Mouse (Mus musculus): Measurements from ENCODE around the gene Gpx1.
"Not testable (repeated sequence)": the region's sequence is repeated elsewhere in the genome, so short reads cannot be mapped to it uniquely, and the experiment has no call there.

Gene Gpx1

DNA sequence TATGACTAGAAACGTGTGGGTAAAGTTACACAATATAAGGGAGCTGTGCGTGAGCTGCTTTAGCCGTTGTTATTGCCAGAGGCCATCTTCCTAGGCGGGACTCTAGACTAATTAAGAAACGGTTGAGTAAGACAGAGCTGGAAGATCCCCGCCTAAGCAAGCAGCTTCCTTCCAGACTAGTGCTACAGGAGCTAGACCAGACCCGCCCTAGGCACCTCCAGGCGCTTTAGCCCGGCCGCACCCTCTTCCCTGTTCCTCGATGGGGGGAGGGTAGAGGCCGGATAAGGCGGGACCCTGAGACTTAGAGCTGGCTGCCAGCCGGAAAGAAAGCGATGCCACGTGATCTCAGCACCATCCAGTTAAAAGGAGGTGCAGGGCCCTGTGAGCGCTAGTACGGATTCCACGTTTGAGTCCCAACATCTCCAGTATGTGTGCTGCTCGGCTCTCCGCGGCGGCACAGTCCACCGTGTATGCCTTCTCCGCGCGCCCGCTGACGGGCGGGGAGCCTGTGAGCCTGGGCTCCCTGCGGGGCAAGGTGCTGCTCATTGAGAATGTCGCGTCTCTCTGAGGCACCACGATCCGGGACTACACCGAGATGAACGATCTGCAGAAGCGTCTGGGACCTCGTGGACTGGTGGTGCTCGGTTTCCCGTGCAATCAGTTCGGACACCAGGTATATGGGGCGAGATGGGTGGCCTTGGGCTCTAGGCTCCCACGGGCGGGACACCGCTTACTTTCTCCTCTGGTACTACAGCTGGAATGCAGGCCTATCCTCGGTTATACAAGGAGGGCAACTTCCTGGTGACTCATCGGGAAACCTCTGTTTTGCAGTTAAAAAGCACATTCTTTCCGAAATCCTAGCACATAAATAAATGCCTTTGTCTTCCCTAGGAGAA lies at the start of gene Gpx1:
Gpx1 (plus strand) TSS at position 18 of the 896 bp plus-strand sequence.
- DNase-seq (ENCODE audit: low read depth), result peak; percentile 98

DNA sequence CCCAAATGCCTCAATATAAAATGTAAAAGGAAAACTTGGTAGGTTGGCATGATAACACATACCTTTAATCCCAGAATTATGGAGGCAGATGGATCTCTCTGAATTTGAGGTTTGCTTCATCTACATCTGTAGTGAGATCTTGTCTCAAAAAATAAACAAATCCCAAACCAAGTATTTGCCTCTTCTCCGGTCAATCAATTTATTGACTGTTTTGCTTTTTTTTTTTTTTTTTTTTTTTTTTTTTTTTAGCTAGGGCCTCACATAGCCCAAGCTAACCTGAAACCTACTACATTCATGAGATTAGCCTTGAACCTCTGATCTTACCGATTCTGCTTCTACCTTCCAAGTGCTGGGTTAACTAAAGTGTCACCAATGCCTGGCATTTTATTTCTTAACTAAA lies 49.4 kb upstream of the Gpx1 start:
- no peak for DNase-seq (ENCODE audit: low read depth)

DNA sequence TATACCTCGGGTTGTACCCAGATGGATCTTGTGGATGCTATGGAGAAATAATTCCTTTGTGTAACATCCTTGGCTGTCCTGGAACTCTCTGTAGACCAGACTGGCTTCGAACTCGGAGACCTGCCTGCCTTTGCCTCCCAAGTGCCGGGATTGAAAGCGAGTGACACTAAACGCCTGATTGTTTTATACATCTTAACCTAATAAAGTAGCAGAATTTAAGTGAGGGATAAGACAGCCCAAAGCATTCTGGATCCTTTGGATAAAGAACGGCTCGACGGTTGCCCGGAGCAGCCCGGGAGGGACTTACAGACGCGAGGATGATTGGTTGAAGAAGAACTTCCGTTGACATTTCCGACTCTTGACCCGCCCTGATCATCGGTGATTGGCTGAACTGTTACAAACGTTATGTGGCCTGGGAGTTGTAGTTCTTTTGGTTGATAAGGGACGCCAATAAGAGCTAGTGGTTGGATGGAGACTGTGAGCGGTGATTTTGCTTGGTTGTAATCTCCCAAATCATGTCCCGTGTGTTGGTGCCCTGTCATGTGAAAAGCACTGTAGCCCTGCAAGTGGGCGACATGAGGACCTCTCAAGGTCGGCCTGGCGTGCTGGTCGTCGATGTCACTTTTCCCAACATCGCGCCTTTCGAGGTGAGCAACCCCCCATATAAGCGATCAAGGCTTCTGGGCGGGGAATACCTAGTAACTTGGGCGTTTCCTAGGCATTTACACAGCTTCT lies 48.5 kb upstream of the Gpx1 start, which contains the start of gene Nicn1:
Nicn1 (plus strand) TSS at position 414 of the 735 bp plus-strand sequence.
- DNase-seq (ENCODE audit: low read depth), result peak; percentile 96

DNA sequence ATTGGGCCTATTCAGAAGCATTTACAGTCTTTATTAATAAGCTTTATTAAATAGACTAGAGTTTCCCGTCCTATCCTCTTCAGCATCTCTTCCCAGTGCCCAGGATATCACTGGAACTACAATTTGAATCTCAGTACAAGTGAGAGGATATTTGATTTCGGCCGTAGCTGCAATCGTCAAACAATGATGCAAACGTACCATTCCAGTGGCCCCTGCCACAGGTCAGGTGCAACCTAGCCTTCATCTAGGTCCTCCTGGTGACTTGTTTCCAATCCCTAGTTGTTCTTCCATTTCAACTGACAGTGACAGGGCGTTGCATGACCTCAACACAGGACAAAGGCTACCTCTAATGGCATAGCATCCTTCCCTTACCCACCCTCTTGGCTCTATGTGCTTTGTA lies 47.9 kb upstream of the Gpx1 start:
- DNase-seq (ENCODE audit: low read depth), result no peak

DNA sequence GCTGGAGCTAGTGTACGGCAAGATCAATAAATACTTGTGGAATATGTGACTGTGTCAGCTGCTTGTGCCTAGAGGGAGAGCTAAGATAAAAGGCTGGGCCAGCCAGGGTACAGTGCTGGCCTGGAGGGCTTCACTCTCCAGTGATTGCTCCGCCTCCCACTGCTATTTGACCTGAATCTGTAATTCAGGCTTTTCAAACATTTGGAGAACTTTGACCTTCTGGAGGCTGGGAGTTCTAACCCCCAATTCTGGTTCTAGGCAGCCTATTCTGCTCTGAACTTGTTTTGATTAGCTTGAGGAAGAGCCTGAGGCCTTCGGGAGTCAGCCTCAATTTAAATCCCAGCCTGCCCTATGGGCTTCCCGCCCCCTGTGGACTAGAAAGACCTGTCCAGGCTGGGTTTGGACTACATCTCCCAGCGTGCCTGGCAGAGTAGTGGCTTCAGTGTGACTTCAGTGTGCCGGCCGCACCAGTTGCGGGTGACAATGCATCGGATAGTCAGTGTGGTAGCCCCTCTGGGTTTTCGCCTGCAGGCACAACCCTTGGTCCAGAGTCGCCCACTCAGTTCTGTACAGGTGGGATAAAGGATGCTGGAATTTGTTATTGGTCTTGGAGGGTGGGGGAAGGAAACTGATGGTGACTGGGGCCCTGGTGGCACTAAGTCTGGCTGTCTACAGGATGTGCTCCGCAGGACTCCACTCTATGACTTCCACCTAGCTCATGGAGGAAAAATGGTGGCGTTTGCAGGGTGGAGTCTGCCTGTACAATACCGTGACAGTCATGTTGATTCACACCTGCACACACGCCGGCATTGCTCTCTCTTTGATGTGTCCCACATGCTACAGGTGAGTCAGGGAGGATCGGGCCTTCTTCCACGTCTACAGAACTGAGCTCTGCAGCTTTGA lies 42.0 kb upstream of the Gpx1 start, which contains the start of gene Amt:
Amt (plus strand) TSS at position 401 of the 903 bp plus-strand sequence.
- no peak for DNase-seq (ENCODE audit: low read depth)

DNA sequence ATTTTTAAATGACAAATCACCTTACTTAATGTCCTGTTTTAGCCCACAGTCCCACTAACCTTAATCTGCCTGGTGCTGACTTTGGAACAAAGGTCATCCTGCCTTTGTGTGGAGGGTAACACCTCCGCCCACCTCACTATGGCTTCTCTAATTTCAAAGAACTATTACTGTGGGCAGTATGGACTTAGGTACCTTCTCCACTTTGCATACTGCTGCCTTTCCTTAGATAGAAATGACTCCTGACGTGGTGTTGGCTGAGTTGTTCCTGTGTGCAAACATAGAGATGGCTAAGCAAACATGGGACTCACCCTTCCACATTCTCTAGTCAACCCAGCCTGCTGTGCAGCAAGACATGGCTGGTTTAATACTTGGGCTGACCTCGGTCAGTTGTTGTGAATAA lies 36.9 kb upstream of the Gpx1 start:
- no peak for DNase-seq (ENCODE audit: low read depth)

DNA sequence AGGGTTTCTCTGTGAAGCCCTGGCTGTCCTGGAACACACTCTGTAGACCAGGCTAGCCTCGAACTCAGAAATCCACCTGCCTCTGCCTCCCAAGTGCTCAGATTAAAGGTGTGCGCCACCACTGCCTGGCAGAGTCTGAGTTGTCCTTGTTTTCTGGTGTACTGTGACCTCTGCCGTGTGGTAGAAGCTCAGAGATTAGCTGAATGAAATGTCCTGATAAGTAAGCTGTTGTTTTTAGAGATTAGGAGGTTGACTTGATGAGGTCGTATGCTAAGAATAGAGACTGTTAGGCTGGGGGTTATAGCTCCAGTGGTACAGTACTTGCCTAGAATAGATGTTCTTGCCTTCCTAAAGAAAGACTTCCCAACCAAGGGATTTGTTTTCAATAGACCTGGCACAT lies 34.0 kb upstream of the Gpx1 start:
- no peak for DNase-seq (ENCODE audit: low read depth)

DNA sequence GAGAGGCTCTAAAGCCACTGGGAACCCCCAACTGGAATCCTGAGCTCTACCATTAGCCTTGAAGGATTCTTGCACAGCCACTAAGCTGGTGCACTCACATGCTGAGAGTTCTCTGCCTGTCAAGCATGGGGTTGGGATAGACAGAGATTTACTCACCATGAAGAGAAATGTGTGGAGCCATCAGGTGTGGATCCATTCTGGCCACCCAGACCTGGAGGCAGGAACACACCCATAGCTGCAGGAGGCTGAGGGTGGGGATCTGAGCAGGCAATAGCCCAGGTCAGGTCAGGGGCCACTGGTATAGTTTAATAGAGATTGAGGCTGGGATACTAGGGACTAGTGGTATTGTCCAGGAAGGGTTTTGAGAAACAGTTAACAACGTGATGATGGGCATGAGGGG lies 33.5 kb upstream of the Gpx1 start:
- no peak for DNase-seq (ENCODE audit: low read depth)

DNA sequence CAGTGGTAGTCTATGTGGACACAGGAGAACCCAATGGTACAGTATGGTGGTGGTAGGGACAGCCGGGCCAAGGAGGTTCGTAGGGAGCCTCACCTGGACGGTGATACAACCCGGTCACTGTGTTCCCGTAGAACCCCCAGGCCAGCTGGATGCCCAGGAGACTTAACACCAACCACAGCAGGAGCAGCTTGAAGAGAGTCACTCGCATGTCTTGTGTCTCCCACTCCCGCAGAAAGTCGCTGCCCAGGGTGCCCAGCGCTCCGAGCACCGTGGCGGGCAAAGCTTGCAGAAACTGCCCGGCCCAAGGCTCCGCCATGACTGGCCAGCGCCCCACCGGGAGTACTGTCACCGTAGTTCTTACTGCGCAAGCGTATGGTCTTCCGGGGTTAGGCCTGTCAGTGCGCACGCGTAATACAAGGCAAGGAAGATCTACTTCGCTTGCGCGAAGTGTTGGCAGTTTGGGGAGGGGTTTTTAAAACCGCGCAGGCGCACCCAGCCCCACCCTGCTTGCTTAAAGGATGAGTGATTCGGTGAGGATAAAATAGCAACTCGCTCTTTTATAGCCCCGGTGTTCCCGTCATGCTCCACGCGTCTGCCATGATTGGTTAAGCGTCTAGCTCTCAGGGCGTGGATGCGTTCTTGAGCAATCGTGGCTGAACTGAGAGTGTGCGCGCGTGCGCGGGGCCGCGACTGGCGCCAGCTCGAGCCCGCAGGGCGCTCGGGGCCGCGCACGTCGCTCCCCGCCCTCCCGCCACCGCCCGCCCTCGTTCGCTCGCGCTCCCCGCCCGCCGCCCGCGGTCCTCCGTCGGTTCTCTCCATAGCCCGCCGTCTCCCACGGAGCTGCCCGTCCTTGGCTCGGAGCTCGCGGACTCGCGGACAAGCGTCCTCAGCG lies 32.8 kb upstream of the Gpx1 start, which contains the start of the genes Rhoa and Tcta:
Rhoa (plus strand) TSS at position 501 of the 892 bp plus-strand sequence.
Tcta (minus strand) TSS at position 532 of the 892 bp plus-strand sequence.
- peak; percentile 99 for DNase-seq (ENCODE audit: low read depth)

DNA sequence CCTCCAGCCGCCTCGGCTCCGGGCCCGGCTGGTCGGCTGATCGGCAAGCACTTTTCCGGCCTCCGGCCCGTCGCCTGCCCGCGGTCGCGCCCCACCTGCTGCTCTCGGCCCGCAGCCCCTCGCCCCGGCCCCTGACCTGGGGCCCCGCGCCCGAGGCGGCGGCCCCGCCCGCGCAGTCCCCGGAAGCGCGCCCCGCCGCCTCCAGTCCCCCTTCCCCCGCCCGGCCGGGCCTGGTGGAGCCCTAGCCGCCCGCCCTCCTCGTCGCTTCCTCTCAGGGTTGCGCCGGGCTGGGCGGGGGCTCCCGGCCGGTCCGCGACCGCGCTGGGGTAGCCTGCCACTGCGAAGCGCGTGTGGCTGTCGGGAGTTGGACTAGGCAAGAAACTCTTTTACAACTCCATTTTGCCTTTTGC lies 32.1 kb upstream of the Gpx1 start:
- peak; percentile 69 for DNase-seq (ENCODE audit: low read depth)

DNA sequence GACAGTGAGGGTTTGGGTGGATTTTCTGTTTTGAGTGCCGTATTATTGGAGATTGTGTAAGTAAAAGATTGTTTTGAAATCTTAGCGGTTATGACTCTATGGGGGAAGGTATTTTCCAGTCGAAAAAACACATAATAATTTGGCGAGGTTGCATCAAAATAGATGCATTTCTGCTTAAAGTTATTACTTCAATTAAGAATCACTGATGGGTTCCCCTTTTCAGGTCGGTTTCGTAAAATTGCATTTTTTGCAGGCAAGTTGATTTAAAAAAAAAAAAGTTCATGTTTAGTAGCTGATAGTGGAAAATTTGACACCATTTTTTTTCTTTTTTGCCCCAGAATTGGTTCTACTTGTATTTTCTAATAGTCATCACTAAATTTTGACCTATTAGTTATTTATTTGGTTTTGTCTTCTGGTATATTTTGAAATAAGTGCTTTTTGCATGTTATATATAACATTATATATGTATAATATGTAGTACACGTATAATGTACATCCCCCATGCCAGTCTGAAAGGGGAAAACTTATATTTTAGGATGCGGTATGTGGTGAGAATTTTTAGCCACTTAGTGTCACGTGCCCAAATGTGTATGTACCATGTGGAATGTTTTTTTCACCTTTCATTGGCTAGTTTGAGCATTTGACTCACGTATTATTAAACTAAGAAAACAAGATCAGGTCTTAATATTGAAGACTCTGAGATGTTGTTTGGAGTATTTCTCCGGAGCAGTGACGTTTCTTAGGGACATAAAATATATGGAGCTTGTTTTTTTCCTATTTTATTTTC lies 31.5 kb upstream of the Gpx1 start:
- no peak for DNase-seq (ENCODE audit: low read depth)

DNA sequence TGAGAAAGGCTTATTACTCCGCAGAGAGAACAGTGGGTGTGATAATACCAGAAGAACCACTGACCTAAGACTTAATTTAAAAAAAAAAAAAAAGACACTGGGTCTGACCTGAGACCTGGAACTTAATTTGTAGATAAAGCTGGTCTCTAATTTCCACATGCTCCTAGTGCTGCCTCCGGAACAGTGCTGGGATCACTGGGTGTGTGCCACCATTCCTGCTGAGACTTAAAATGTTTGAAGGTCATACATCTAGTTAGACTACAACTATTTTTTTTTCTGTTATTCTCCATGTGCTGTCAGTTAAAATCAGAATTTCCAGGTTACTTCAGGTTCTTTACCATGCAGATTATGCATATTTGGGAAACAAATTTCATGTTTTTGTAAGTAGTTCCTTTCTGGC lies 30.6 kb upstream of the Gpx1 start:
- DNase-seq (ENCODE audit: low read depth), result no peak

DNA sequence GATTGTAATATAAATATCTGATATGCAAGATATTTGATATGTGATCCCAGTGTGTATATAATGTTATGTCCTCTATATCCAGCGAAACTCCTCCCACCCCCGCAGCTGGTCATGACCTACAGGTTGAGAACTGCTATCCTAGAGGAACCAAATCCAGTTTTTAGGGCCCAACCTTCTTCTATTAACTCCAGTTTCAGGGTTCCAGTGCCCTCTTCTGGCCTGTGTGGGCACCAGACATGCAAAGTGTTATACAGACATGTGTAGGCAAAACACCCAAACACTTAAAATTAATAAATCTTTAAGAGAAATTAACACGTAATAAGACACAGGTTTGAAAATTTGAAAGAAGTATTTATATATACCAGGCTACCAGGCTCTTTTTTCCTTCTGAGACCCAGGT lies 21.1 kb upstream of the Gpx1 start:
- DNase-seq (ENCODE audit: low read depth), result no peak

DNA sequence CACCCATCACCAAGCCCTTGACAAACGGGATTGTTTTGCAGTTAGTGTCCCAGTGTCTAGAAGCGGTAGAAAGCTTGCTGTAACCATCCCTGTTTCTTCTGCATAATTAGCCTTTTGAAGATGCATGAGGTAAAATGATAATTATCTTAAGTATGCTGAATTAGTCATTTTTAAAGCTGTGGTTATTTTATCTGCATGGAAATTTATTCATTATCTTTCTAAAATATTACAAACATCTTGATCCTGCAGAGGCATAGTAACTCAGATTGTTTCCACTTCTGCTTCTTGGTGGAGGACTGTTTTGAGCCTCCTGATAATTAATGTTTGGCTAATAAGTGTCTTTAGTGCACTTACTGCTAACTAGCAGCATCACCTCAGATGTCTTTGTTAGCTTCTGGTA lies 20.2 kb upstream of the Gpx1 start:
- DNase-seq (ENCODE audit: low read depth), result no peak

DNA sequence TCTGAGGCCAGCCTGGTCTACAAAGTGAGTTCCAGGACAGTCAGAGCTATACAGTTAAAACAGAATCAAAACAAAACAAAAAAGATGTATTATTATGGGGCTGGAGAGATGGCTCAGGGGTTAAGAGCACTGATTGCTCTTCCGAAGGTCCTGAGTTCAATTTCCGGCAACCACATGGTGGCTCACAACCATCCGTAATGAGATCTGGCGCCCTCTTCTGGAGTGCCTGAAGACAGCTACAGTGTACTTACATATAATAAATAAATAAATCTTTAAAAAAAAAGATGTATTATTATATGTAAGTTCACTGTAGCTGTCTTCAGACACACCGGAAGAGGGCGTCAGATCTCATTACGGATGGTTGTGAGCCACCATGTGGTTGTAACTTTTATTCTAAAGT lies 16.6 kb upstream of the Gpx1 start:
- DNase-seq (ENCODE audit: low read depth), result not testable (repeated sequence)

DNA sequence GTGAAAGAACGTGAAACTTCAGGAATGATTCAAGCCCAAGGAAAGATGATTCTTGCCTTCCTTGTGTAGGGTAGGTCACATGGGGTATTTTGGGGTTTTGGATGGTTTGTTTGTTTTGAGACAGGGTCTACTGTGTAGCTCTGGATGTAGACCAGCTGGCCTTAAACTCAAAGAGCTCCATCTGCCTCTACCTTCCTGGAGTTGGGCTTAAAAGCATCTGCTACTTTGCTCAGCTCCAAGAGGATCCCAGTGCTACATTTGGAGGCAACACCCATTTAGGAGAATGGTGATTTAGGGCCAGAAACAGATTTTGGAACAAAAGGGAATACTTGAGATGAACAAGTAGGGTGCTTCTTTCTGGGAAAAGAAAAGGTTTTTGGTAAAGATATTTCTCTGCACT lies 13.9 kb upstream of the Gpx1 start:
- DNase-seq (ENCODE audit: low read depth), result no peak

DNA sequence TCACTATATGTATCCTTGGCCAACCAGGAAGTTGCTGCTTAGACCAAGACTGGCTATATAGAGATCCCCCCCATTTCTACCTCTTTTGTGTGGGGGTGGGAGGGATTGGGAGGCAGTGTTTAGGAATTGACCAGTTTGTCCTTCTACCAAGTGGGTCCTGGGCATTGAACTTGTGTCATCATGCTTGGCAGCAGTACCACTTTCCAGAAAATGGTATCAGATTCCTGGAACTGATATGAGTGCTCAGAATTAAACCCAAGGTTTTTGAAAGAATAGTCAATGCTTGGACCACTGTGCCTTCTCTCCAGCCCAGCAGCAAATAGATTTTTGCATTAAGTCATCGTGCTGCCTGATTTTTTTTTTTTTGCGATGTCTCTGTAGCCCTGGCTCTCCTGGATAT lies 12.9 kb upstream of the Gpx1 start:
- DNase-seq (ENCODE audit: low read depth), result no peak

DNA sequence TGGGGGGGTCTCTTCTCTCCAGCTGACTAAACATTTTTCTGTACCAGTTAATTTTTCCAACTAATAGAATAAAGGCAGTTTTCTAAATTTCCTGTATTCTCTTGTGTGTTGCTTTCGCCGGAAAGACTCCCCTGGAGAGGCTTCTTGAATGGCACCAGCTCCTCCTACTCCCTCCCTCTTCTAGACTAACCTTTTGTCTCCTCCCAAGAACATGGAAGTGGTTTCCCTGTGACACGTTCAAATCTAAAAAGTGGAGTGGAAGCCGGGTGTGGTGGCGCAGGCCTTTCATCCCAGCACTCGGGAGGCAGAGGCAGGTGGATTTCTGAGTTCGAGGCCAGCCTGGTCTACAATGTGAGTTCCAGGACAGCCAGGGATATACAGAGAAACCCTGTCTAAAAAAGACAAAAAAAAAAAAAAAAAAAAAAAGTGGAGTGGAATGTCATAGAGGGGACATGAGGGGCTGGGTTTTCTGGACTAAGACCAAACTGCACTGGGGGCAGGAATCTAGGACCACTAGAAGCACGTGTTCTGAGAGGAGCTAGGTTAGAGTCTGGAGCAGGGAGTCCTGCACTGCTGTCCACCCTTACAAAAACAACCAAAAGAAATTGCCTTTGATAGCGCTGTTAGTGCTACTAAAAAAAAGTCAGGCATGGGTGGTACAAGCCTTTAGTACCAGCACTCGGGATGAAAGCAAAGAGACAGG lies 704 bp upstream of the Gpx1 start:
- DNase-seq (ENCODE audit: low read depth), result no peak

DNA sequence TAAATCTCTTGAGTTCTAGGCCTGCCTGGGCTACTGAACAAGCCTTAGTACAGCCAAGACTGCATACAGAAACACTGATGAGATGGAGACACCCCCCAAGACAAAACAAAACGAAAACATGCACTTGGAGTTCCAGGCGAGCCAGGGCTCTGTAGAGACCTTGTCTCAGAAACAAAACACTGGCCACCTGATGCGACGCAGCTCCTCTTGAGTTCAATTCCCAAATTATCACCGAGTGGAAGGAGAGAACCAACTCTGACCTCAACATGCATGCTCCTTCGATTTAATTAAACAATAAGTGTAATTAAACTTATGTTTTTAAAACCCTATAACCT lies 185 bp upstream of the Gpx1 start:
- DNase-seq (ENCODE audit: low read depth), result peak; percentile 32

DNA sequence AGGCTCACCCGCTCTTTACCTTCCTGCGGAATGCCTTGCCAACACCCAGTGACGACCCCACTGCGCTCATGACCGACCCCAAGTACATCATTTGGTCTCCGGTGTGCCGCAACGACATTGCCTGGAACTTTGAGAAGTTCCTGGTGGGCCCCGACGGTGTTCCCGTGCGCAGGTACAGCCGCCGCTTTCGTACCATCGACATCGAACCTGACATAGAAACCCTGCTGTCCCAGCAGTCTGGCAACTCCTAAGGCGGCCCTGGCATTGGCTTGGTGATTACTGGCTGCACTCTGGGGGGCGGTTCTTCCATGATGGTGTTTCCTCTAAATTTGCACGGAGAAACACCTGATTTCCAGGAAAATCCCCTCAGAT lies 1.2 kb downstream of the Gpx1 start:
- peak; percentile 41 for DNase-seq (ENCODE audit: low read depth)
